Mouse (Mus musculus) regulatory T cell (primary cell): ENCODE results near the gene Gjc1.

Experiments
- in situ Hi-C: fragments of 300-600 bp; cut with MboI, MseI; formaldehyde crosslinking; loops from one replicate; pipeline ENCODE4 v1.15.1; 2025; ENCODE audit warnings: high pct_unique_total_duplicates

The Gjc1 gene

GRCm38 (mm10) chr11:102819021-102819782 lies at the start of gene Gjc1:
Gjc1 (minus strand) TSS chr11:102819700.
- in situ Hi-C loops: no loop called here

- in situ Hi-C loops: no loop called here
Measured at GRCm38 (mm10) chr11:102864272-102864671, 44.8 kb upstream of the Gjc1 start.

- in situ Hi-C loops: no loop called here
Measured at GRCm38 (mm10) chr11:102859933-102860332, 40.4 kb upstream of the Gjc1 start.

- in situ Hi-C loops: no loop called here
Measured at GRCm38 (mm10) chr11:102858951-102859350, 39.5 kb upstream of the Gjc1 start.

GRCm38 (mm10) chr11:102855941-102856340 lies 36.4 kb upstream of the Gjc1 start:
- in situ Hi-C loops: no loop called here

GRCm38 (mm10) chr11:102853760-102854159 lies 34.3 kb upstream of the Gjc1 start:
- in situ Hi-C loops: no loop called here

GRCm38 (mm10) chr11:102851883-102852282 lies 32.4 kb upstream of the Gjc1 start:
- in situ Hi-C loops: no loop called here

GRCm38 (mm10) chr11:102845926-102846325 lies 26.4 kb upstream of the Gjc1 start:
- in situ Hi-C loops: no loop called here

- in situ Hi-C loops: loop anchor here (10.0 kb wide), 1 partner anchor 1646 kb away; no protein-coding TSS in a partner anchor
Measured at GRCm38 (mm10) chr11:102838616-102839150, 19.2 kb upstream of the Gjc1 start.

GRCm38 (mm10) chr11:102838126-102838525 lies 18.6 kb upstream of the Gjc1 start:
- in situ Hi-C loops: loop anchor here (10.0 kb wide), 1 partner anchor 1647 kb away; no protein-coding TSS in a partner anchor

- in situ Hi-C loops: loop anchor here (10.0 kb wide), 1 partner anchor 1647 kb away; no protein-coding TSS in a partner anchor
Measured at GRCm38 (mm10) chr11:102837385-102837784, 17.9 kb upstream of the Gjc1 start.

GRCm38 (mm10) chr11:102836146-102836545 lies 16.6 kb upstream of the Gjc1 start:
- in situ Hi-C loops: loop anchor here (10.0 kb wide), 1 partner anchor 1649 kb away; no protein-coding TSS in a partner anchor

GRCm38 (mm10) chr11:102835549-102835948 lies 16.0 kb upstream of the Gjc1 start, which contains the start of gene Higd1b:
Higd1b (plus strand) TSS chr11:102835849.
- in situ Hi-C loops: loop anchor here (10.0 kb wide), 1 partner anchor 1649 kb away; no protein-coding TSS in a partner anchor

- in situ Hi-C loops: loop anchor here (10.0 kb wide), 1 partner anchor 1651 kb away; no protein-coding TSS in a partner anchor
Measured at GRCm38 (mm10) chr11:102834219-102834618, 14.7 kb upstream of the Gjc1 start.

- in situ Hi-C loops: loop anchor here (10.0 kb wide), 1 partner anchor 1652 kb away; no protein-coding TSS in a partner anchor
Measured at GRCm38 (mm10) chr11:102832700-102833297, 13.3 kb upstream of the Gjc1 start.

GRCm38 (mm10) chr11:102830276-102830675 lies 10.8 kb upstream of the Gjc1 start:
- in situ Hi-C loops: loop anchor here (10.0 kb wide), 1 partner anchor 1655 kb away; no protein-coding TSS in a partner anchor

GRCm38 (mm10) chr11:102827097-102827496 lies 7.6 kb upstream of the Gjc1 start:
- in situ Hi-C loops: no loop called here

- in situ Hi-C loops: no loop called here
Measured at GRCm38 (mm10) chr11:102826476-102826875, 7.0 kb upstream of the Gjc1 start.

GRCm38 (mm10) chr11:102821231-102821630 lies 1.7 kb upstream of the Gjc1 start:
- in situ Hi-C loops: no loop called here

- in situ Hi-C loops: no loop called here
Measured at GRCm38 (mm10) chr11:102820432-102820831, 932 bp upstream of the Gjc1 start.

GRCm38 (mm10) chr11:102819783-102820385 lies 384 bp upstream of the Gjc1 start:
- in situ Hi-C loops: no loop called here
